Mouse (Mus musculus) stomach, embryonic 14.5 days (tissue): ENCODE results near the gene Hpse. TPM values are rescaled to one million over a fixed set of nuclear protein-coding genes. Genes with fewer than 3 reads are reported as not detected.

ENCODE experiments used
- ATAC-seq: fragments of 200-750 bp; cut with Nextera tagmentation; 2 replicates; pipeline ENCODE4 v1.8.0; 2017; ENCODE audit warnings: low read depth, moderate TSS enrichment; ENCODE audit not compliant: insufficient number of reproducible peaks, insufficient read depth, low FRiP score
- H3K27ac ChIP-seq: fragments of 300-500 bp; sonication (generic); 2 replicates; pipeline ENCODE4 v1.5.1; 2014; ENCODE audit warnings: mild to moderate bottlenecking, low read length, moderate library complexity, mixed read lengths
- H3K27me3 ChIP-seq: fragments of 300-500 bp; sonication (generic); 2 replicates; pipeline ENCODE4 v1.6.1; 2014; ENCODE audit warnings: low read length, control low read depth, mixed read lengths; ENCODE audit not compliant: control insufficient read depth, insufficient read depth
- H3K36me3 ChIP-seq: fragments of 300-500 bp; sonication (generic); 2 replicates; pipeline ENCODE4 v1.6.1; 2014; ENCODE audit warnings: mild to moderate bottlenecking, control low read depth, low read length, moderate library complexity, mixed read lengths; ENCODE audit not compliant: control insufficient read depth, insufficient read depth
- H3K4me1 ChIP-seq: fragments of 300-500 bp; sonication (generic); 2 replicates; pipeline ENCODE4 v1.6.1; 2014; ENCODE audit warnings: low read length, control low read depth, mixed read lengths; ENCODE audit not compliant: control insufficient read depth, insufficient read depth
- H3K4me2 ChIP-seq: fragments of 300-500 bp; sonication (generic); replicated peaks from 2 replicates; pipeline ENCODE4 v1.6.1; 2014; ENCODE audit warnings: low read depth, low read length, control low read depth
- H3K4me3 ChIP-seq: fragments of 300-500 bp; sonication (generic); 2 replicates; pipeline ENCODE4 v1.5.1; 2014; ENCODE audit warnings: low read depth, low read length, control low read depth
- H3K9ac ChIP-seq: fragments of 300-500 bp; sonication (generic); replicated peaks from 2 replicates; pipeline ENCODE4 v1.6.1; 2014; ENCODE audit warnings: low read depth, mild to moderate bottlenecking, control low read depth, low read length, moderate library complexity, mixed read lengths
- H3K9me3 ChIP-seq: fragments of 300-500 bp; sonication (generic); 2 replicates; pipeline ENCODE4 v1.6.1; 2016; ENCODE audit warnings: low read depth, low read length, control low read depth; ENCODE audit not compliant: control insufficient read depth
- WGBS: fragments of 180-500 bp; shearing (Covaris S2); extraction: QIAGEN DNeasy Blood & Tissue Kit; methylation state at CpG from one replicate; pipeline ENCODE4 v1.1.7; 2014; 5-methylcytosine and 5-hydroxymethylcytosine counted together
- polyA plus RNA-seq: library from polyadenylated mRNA; unstranded; fragments of >200 nt; fragmentation: Nextera tagmentation; extraction: Ambion mirVana; gene quantifications from 2 replicates; pipeline ENCODE4 v1.2.1, GENCODE M21; 2014

The Hpse gene
- polyA plus RNA-seq, 1 experiment from 2014 or later, result 4.9 TPM

DNA sequence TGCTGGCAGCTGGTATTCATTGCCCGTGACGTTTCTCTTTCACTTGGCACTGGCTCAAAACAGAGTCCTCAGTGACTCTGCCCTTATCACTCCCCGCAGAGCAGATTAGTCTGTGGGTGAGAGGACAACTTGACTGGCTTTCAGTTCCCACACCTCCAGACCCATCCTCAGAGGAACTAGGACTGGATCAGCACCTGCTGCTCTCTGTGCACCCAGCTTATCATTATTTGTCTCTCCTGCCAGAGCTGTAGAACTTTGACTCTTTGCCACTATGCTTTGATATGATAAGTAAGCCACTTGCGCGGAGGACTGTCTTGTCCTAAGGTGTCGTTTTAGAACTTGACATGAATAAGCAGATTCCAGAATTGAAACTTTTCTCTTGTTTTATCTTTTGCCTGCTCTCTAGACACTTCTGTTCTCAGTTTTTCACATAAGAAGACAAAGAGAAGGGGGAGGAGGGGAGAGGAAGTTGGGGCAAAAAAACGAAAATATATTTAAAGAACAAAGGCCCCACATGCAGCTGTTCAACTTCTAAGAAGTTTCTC lies 75.5 kb downstream of the Hpse start:
- 57% methylated on average over 7 of the region's 7 CpGs for WGBS
- no peaks in the 10 kb centered on the region for H3K27me3 ChIP-seq
- H3K9ac ChIP-seq, result no peak overlapping the region
- 0 out of 2 replicates have a peak, but pooled peaks cover 9% of the 10 kb centered on the region for H3K4me1 ChIP-seq
- no peak overlapping the region for H3K4me2 ChIP-seq
- ATAC-seq, result peak; percentile 53; the same call in 1 of the 2 replicates
- no peaks in the 10 kb centered on the region for H3K9me3 ChIP-seq
- H3K27ac ChIP-seq, result no peak overlapping the region
- no peaks in the 10 kb centered on the region for H3K36me3 ChIP-seq
- no peak overlapping the region for H3K4me3 ChIP-seq

DNA sequence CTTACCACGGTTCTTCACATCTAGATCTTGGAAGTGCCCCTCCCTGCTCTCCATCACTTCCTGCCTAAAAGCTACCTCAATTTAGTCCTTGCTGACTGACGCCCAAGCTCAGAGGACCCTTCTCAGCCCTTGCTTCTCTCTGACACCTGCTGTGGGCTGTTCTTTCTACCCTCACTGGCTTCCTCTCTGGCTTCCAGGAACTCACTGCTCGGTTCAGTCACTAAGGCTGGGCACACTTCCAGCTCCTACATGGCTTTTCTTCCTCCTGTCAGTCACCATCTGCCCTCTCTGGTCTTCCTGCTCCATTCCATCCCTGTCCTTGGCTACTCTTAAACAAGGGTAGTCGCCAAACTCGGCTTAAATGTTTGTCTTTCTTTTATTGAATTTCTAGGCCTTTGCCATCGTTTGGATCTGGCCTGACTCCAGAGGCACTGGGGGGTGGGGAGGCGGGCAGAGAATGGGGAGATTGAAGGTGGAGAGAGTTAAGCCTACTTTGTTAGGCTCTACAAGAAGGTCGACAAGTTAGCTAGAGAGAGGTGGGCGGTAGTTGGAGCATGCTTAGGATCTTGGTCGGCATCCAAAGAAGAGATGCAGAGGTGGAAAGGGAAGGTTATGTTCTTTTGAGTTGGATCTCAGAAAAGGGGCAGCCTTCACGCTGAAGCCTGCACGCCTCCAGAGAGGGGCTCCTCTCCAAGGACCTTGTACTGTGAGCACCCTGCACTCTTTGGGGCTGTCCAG lies 76.1 kb downstream of the Hpse start:
- ATAC-seq, result no peak
- no peak overlapping the region for H3K27ac ChIP-seq

DNA sequence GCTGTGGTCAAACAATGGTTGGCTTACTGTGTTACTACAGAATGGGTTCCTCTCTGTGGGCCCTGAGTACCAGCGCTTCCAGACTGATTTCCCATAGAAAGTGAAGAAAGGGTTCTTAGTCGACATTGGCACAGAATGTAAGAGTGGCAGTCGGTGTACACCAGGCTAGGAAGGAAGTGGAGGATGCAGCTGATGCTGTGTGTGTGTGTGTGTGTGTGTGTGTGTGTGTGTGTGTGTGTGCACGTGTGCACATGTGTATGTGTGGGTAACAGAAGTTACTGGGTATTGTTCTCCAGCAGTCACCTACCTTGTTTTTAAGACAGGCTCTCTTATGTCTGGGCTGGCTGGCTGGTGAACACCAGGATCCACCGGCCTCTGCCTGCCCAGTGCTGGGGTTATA lies 77.2 kb downstream of the Hpse start:
- ATAC-seq, result no peak
- Histone ChIP-seq H3K4me1 (no peaks in the 10 kb centered on the region), H3K36me3 (no peaks in the 10 kb centered on the region), H3K27ac (no peak overlapping the region), H3K4me3 (no peak overlapping the region), H3K9me3 (no peaks in the 10 kb centered on the region), H3K4me2 (no peak overlapping the region), H3K27me3 (no peaks in the 10 kb centered on the region), H3K9ac (no peak overlapping the region)
- WGBS, result 91% methylated on average over 5 of the region's 5 CpGs

More for the DNA sequence above, 76.1 kb downstream of the Hpse start:
- Histone ChIP-seq H3K4me1 (0 out of 2 replicates have a peak, but pooled peaks cover 3% of the 10 kb centered on the region), H3K36me3 (no peaks in the 10 kb centered on the region), H3K4me3 (no peak overlapping the region), H3K4me2 (no peak overlapping the region), H3K9ac (no peak overlapping the region), H3K9me3 (no peaks in the 10 kb centered on the region), H3K27me3 (no peaks in the 10 kb centered on the region)
- WGBS, result 69% methylated on average over 12 of the region's 12 CpGs

DNA sequence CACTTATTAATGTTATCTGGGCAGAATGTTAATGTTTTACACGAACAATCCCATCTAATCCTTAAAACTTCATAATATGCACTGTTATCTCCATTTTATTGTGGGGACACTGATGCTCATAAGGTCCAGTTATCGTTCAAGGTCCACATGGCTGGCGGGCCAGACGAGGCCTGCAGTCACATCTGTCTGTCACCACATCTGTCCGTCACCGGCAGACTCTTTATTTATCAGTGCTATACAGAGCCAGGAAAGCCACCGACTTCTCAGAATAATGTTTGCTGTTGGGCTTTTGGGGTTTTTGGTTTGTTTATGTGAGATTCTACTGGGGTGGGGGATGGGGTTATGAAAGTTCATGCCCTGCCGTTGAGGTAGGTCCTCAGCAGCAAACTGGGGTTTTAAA lies 81.0 kb downstream of the Hpse start:
- Histone ChIP-seq H3K36me3 (no peaks in the 10 kb centered on the region), H3K4me1 (no peaks in the 10 kb centered on the region), H3K27ac (no peak overlapping the region), H3K9me3 (no peaks in the 10 kb centered on the region), H3K4me2 (no peak overlapping the region), H3K9ac (no peak overlapping the region), H3K27me3 (no peaks in the 10 kb centered on the region), H3K4me3 (no peak overlapping the region)
- peak; percentile 48; the same call in 1 of the 2 replicates for ATAC-seq
- 68% methylated on average over 8 of the region's 8 CpGs for WGBS

DNA sequence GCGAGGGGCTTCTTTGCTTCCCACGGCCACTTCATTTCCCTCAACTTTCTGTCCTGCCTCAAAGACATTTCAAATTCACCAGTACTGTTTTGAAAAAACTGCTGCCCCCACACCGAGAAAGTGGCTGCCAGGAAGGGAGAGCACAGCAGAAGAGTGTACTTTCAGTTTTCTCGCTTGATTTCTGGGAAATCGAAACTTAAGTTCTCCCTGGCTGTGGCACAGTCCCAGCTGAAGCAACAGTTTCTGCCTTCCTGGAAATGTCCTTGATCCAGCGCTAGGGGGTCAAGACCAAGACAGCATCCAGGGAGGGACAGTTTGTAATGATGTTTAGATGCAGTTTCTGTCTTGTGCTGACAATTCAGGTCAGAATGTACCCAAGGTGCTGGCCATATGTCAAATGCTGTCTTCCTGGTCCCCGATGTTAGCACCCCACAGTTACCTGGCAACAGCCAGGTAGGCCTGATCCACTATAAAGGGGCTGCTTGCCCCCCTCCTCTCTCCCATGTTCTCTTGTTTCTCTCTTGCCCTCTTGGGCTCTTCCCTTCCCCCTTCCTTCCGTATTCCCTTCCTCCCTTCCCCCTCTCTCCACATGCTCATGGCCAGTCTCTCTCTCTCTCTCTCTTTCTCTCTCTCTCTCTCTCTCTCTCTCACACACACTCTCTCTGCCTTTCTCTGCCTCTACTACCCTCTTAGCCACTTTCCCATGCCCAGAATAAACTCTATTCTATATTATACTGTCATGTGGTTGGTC lies 82.5 kb downstream of the Hpse start:
- Histone ChIP-seq H3K27me3 (no peaks in the 10 kb centered on the region), H3K4me2 (no peak overlapping the region), H3K4me1 (no peaks in the 10 kb centered on the region), H3K36me3 (no peaks in the 10 kb centered on the region), H3K9me3 (no peaks in the 10 kb centered on the region), H3K9ac (no peak overlapping the region), H3K4me3 (no peak overlapping the region), H3K27ac (no peak overlapping the region)
- WGBS, result 65% methylated on average over 8 of the region's 8 CpGs
- no peak for ATAC-seq

DNA sequence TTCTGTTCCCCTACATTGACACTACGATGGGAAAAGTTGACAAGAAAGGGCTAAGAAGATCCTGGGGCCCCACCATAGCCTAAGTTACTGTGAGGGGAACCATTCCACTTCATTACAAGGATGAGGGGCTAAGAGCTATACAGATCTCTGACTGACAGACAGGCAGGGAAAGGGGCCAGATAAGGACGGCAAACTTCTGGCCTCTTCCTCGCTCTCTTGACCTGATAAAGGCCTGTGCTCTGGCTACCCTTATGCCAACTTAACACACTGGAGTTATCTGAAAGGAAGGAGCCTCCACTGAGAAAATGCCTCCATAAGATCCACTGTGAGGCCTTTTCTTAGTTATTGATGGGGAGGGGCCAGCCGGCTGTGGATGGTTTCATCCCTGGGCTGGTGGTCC lies 83.6 kb downstream of the Hpse start:
- no peak for ATAC-seq
- Histone ChIP-seq H3K4me2 (no peak overlapping the region), H3K4me3 (no peak overlapping the region), H3K9me3 (no peaks in the 10 kb centered on the region), H3K9ac (no peak overlapping the region), H3K27ac (no peak overlapping the region), H3K4me1 (no peaks in the 10 kb centered on the region), H3K27me3 (no peaks in the 10 kb centered on the region), H3K36me3 (no peaks in the 10 kb centered on the region)
- WGBS, result 87% methylated on average over 4 of the region's 4 CpGs

DNA sequence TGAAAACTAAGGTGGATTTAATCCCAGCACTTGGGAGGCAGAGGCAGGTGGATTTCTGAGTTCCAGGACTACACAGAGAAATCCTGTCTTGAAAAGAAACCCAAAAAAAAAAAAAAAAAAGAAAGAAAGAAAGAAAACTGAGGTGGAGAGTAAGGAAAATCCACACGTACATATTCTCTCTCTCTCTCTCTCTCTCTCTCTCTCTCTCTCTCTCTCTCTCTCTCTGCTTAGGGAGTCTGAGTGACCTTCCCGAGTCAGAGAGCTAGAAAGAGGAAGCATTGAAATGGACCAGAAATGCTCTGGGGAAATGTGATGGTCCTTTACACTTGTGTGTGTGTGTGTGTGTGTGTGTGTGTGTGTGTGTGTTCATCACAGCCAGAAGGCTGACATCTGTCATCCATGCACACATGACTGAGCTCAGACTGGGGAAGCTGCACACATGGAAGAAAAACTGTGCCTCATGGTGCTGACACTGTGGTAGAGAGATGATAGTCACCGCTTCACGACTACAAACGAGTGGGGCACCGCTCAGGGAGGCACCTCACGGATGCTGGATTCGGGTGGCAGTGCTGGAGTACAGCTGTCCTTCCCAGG lies 84.5 kb downstream of the Hpse start:
- Histone ChIP-seq H3K27me3 (no peaks in the 10 kb centered on the region), H3K36me3 (no peaks in the 10 kb centered on the region), H3K27ac (no peak overlapping the region), H3K4me3 (no peak overlapping the region), H3K4me1 (no peaks in the 10 kb centered on the region), H3K9me3 (no peaks in the 10 kb centered on the region), H3K9ac (no peak overlapping the region), H3K4me2 (no peak overlapping the region)
- no peak for ATAC-seq
- WGBS, result 82% methylated on average over 8 of the region's 8 CpGs

DNA sequence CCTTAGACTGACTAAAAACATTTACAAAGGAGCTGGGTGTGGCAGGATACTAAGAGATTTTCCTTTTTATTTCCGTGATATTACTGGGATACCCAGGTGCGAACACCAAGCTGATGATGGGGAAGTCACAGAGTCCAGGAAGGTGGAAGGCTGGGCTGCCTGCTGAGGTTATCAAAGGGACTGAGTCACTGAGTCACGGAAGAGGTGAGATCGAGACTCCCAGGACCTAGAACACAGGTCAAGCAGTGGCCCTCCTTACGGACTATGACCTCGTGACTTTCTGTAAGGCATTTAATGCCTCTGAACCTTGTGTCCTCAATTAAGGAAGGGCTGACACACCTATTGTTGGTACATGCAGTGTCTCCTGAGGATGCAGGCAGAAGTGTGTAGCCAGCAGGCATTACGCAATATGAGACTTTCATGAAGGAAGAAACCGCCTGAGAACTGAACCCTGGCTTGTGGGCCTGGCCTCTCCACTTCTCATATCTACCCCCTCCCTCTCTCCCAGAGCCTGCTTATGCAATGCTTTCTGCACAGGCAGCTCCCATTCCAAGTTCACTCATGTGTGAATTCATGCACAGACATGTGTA lies 86.9 kb downstream of the Hpse start:
- WGBS, result 76% methylated on average over 8 of the region's 8 CpGs
- H3K9me3 ChIP-seq, result no peaks in the 10 kb centered on the region
- H3K27me3 ChIP-seq, result no peaks in the 10 kb centered on the region
- H3K27ac ChIP-seq, result no peak overlapping the region
- no peak overlapping the region for H3K4me2 ChIP-seq
- no peak; the same call in 1 of the 2 replicates for ATAC-seq
- no peaks in the 10 kb centered on the region for H3K36me3 ChIP-seq
- no peak overlapping the region for H3K4me3 ChIP-seq
- H3K4me1 ChIP-seq, result no peaks in the 10 kb centered on the region
- H3K9ac ChIP-seq, result no peak overlapping the region
